Mouse (Mus musculus) lung, embryonic 15.5 days (tissue): ENCODE data around the gene Flot1. TPM values are rescaled to one million over a fixed set of nuclear protein-coding genes. Genes with fewer than 3 reads are reported as not detected.

Experiments
- ATAC-seq: fragments of 200-750 bp; cut with Nextera tagmentation; 2 replicates; pipeline ENCODE4 v1.8.0; 2017; ENCODE audit warnings: moderate number of reproducible peaks, borderline replicate concordance; ENCODE audit not compliant: low FRiP score, low TSS enrichment; ENCODE audit errors: extremely low read depth
- H3K27ac ChIP-seq: fragments of 300-500 bp; sonication (generic); 2 replicates; pipeline ENCODE4 v1.5.1; 2015; ENCODE audit warnings: moderate library complexity, mild to moderate bottlenecking, inconsistent platforms
- H3K27me3 ChIP-seq: fragments of 300-500 bp; sonication (generic); 2 replicates; pipeline ENCODE4 v1.6.1; 2015; ENCODE audit warnings: inconsistent platforms
- H3K36me3 ChIP-seq: fragments of 300-500 bp; sonication (generic); 2 replicates; pipeline ENCODE4 v1.6.1; 2015; ENCODE audit warnings: inconsistent platforms
- H3K4me1 ChIP-seq: fragments of 300-500 bp; sonication (generic); 2 replicates; pipeline ENCODE4 v1.6.1; 2015; ENCODE audit warnings: inconsistent platforms
- H3K4me2 ChIP-seq: fragments of 300-500 bp; sonication (generic); 2 replicates; pipeline ENCODE4 v1.6.1; 2015; ENCODE audit warnings: inconsistent platforms, mild to moderate bottlenecking, moderate library complexity
- H3K4me3 ChIP-seq: fragments of 300-500 bp; sonication (generic); 2 replicates; pipeline ENCODE4 v1.5.1; 2015; ENCODE audit warnings: mild to moderate bottlenecking, inconsistent platforms
- H3K9ac ChIP-seq: fragments of 300-500 bp; sonication (generic); 2 replicates; pipeline ENCODE4 v1.6.1; 2015; ENCODE audit warnings: inconsistent platforms
- H3K9me3 ChIP-seq: fragments of 300-500 bp; sonication (generic); 2 replicates; pipeline ENCODE4 v1.6.1; 2016; ENCODE audit warnings: inconsistent platforms
- WGBS: fragments of 180-500 bp; shearing (Covaris S2); methylation state at CpG from one replicate; pipeline ENCODE4 v1.1.7; 2015; 5-methylcytosine and 5-hydroxymethylcytosine counted together
- polyA plus RNA-seq: library from polyadenylated mRNA; unstranded; fragments of >200 nt; fragmentation: Nextera tagmentation; extraction: Ambion mirVana; gene quantifications from 2 replicates; pipeline ENCODE4 v1.2.1, GENCODE M21; 2015

The Flot1 gene
- polyA plus RNA-seq, 1 experiment from 2014 or later: 54.4 TPM

DNA sequence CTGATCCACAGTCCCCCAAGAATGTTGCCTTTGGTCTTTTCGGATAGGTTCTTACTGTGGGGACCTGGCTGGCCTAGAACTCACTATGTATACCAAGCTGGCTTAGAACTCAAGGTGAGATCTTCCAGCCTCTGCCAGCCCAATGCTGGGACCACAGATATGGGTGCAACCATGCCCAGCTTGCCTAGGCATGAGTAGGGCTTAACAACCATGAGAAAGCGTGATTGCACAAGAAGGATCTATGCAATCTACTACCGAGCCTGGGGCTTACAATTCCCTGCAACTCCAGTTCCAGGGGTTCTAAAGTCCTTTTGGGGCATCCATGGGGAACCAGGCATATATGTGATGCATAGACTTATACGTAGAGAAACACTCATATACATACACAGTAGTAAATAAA is 32.1 kb upstream of the Flot1 start:
- Histone ChIP-seq H3K27me3 (no peaks in the 10 kb centered on the region), H3K9me3 (no peaks in the 10 kb centered on the region), H3K36me3 (no peaks in the 10 kb centered on the region), H3K4me1 (no peaks in the 10 kb centered on the region), H3K4me3 (no peak overlapping the region), H3K9ac (no peak overlapping the region), H3K4me2 (no peak overlapping the region), H3K27ac (no peak overlapping the region)
- no peak for ATAC-seq
- WGBS: 87% methylated on average over 4 of the region's 4 CpGs

DNA sequence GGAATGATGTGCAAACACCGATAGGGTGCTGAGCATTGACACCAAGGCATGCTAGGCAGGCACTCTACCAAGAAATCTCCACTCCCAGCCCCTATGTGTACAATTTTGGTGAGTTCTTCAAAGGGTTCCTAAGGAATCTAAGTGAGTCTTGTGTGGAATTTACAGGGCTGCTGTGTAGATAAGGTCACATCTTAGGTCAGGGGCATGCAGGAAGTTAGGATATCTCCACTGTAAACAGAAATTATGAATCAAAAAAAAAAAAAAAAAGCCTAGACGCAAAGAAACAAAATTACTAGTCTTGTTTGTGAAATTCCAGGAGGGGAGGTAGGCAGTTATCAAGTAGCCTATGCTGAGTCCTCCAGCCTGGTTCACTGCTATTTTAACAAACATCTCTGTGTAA is 30.2 kb upstream of the Flot1 start:
- Histone ChIP-seq H3K36me3 (no peaks in the 10 kb centered on the region), H3K4me1 (no peaks in the 10 kb centered on the region), H3K9me3 (no peaks in the 10 kb centered on the region), H3K4me2 (no peak overlapping the region), H3K4me3 (no peak overlapping the region), H3K9ac (no peak overlapping the region), H3K27me3 (no peaks in the 10 kb centered on the region), H3K27ac (no peak overlapping the region)
- WGBS: 42% methylated on average over 2 of the region's 2 CpGs
- ATAC-seq: no peak

DNA sequence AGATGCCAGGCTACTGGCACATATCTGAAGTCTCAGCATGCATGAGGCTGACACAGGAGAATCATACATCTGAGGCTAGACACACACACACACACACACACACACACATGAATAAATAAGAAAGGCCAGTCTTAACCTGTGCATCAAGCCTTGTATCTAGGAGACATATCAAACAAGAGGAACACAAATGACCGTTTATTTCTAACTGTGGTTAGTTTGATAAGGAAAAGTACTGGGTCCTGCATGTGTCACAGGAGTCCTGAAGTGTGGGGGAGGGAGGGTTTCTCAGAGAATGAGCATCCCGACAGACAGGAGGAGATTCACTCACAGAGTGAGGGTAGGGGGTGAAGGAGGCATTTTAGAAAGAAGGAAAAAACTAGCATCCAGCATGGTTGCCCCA is 27.9 kb upstream of the Flot1 start:
- H3K4me1 ChIP-seq: no peaks in the 10 kb centered on the region
- no peak overlapping the region for H3K27ac ChIP-seq
- no peaks in the 10 kb centered on the region for H3K36me3 ChIP-seq
- ATAC-seq: no peak
- no peak overlapping the region for H3K4me2 ChIP-seq
- WGBS: 29% methylated on average over 2 of the region's 2 CpGs
- no peak overlapping the region for H3K9ac ChIP-seq
- H3K27me3 ChIP-seq: no peaks in the 10 kb centered on the region
- no peak overlapping the region for H3K4me3 ChIP-seq
- no peaks in the 10 kb centered on the region for H3K9me3 ChIP-seq

DNA sequence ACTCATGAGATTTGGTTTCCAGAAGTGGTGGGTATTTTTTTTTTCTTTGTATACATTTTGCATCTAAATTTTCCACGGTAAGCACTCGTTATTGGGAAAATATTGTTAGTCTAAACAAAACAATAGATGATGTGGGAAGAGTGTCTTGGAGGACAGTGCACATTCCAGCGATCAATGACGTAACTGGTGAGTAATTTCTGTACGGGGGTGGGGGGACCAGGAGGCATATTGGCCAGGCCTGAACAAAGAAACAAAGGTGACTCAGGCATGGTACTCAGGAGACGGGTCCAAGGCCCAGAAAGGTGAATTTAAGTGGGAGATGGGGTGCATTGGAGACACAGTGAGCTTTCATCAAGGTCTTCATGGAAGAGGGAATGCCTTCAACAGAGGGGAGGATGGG is 27.4 kb upstream of the Flot1 start:
- H3K9me3 ChIP-seq: no peaks in the 10 kb centered on the region
- no peak overlapping the region for H3K9ac ChIP-seq
- no peak for ATAC-seq
- 62% methylated on average over 6 of the region's 6 CpGs for WGBS
- no peak overlapping the region for H3K4me2 ChIP-seq
- no peaks in the 10 kb centered on the region for H3K27me3 ChIP-seq
- H3K36me3 ChIP-seq: no peaks in the 10 kb centered on the region
- H3K4me3 ChIP-seq: no peak overlapping the region
- H3K27ac ChIP-seq: no peak overlapping the region
- H3K4me1 ChIP-seq: 0 out of 2 replicates have a peak, but pooled peaks cover 4% of the 10 kb centered on the region

DNA sequence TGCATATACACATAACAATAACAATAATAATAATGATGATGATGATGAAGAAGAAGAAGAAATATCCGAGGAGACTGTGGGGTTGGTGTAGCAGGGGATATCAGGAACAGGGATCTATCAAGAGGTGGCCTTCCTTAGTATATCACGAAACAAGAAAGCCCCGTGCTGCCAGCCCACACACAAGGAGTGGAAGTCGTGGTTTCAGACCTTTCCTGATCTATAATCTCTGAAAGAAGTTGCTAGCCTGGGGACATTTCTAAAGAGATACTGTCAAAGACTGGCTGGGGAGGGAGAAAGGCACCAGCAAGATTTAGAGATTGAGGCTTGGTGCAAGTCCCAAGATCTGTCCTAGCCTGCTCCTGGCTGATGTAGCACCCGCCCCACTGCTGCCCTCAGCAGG is 26.2 kb upstream of the Flot1 start:
- H3K4me2 ChIP-seq: no peak overlapping the region

DNA sequence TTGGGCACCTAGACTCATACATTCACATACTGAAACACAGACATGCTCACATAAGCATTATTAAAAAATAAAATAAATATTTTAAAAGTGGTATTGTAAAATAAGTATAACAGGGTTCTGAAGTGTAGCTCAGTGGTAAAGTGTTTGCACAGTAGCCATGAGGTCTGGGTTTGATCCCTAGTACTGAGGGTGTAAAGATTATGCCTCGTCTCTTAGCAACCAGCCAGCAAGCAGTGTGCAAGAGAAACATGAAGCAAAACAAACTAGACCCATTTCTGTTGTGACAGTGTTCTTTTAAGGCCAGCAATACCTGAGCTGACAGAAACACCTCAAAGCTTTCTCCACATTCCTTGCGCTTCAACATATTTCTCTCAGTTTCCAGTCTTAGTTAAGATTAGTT is 22.1 kb upstream of the Flot1 start:
- no peak overlapping the region for H3K9ac ChIP-seq
- 0 out of 2 replicates have a peak overlapping the region, but pooled peaks have one; percentile 7 for H3K27ac ChIP-seq
- no peaks in the 10 kb centered on the region for H3K36me3 ChIP-seq
- H3K9me3 ChIP-seq: no peaks in the 10 kb centered on the region
- peaks cover 25% of the 10 kb centered on the region for H3K4me1 ChIP-seq
- no peaks in the 10 kb centered on the region for H3K27me3 ChIP-seq
- no peak for ATAC-seq
- 53% methylated on average over 2 of the region's 2 CpGs for WGBS
- H3K4me2 ChIP-seq: no peak overlapping the region
- H3K4me3 ChIP-seq: no peak overlapping the region

More for the DNA sequence above, 26.2 kb upstream of the Flot1 start:
- no peaks in the 10 kb centered on the region for H3K36me3 ChIP-seq
- 67% methylated on average over 5 of the region's 5 CpGs for WGBS
- no peak for ATAC-seq
- no peaks in the 10 kb centered on the region for H3K9me3 ChIP-seq
- H3K9ac ChIP-seq: no peak overlapping the region
- no peaks in the 10 kb centered on the region for H3K27me3 ChIP-seq
- peaks cover 12% of the 10 kb centered on the region; the same call in 1 of the 2 replicates for H3K4me1 ChIP-seq
- no peak overlapping the region for H3K27ac ChIP-seq
- H3K4me3 ChIP-seq: no peak overlapping the region

DNA sequence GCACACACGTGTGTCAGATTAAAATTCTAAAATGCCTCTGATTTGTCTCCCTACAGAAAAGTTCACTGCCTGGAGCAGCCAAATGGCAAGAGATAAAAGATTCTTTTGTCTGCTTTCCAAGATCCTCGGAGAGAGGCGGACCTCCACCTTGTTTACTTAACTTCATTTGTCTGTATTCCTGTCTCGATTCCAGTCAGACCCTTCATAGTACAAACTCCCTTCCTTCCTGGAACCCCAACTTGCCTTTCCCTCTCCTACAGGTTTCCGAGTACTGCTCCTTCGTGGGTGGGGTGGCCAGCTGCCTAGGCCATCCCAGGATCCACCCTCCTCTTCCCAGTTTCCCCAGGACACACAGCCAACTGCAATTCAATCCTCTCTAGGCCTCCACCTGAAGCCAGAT is 20.0 kb upstream of the Flot1 start:
- 20% methylated on average over 6 of the region's 6 CpGs for WGBS
- H3K36me3 ChIP-seq: no peaks in the 10 kb centered on the region
- H3K4me3 ChIP-seq: no peak overlapping the region
- H3K27ac ChIP-seq: peak overlapping the region; percentile 45; the same call in 1 of the 2 replicates
- H3K9ac ChIP-seq: no peak overlapping the region
- ATAC-seq: no peak
- peaks cover 25% of the 10 kb centered on the region for H3K4me1 ChIP-seq
- no peak overlapping the region for H3K4me2 ChIP-seq
- no peaks in the 10 kb centered on the region for H3K27me3 ChIP-seq
- no peaks in the 10 kb centered on the region for H3K9me3 ChIP-seq

DNA sequence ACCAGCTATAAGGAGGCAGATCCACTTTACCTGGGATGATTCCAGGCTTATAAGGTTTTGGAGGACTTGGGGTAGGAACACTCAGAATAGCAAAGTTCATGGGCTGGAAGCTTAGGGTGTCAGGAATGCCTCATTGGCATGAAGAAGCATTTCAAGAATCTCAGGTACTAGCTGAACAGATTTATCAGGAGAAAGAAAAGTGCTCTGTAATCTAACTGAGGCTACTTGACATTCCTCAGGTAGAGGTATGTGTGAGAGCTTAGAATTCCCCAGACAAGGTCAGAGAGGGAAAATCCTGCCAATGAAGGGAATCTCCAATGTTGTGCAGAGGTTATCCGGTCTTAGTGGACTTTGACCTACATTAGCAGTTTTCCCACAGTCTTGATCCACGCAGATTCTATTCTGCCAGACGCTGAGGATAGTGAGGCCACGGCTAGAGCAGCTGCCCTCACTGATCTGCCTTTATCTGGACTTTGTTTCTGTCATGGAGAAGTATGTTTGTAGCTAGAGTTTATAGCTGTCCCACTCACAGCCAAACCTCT is 19.1 kb upstream of the Flot1 start:
- ATAC-seq: peak; percentile 37; the same call in 1 of the 2 replicates
- no peaks in the 10 kb centered on the region for H3K27me3 ChIP-seq
- no peaks in the 10 kb centered on the region for H3K36me3 ChIP-seq
- H3K9ac ChIP-seq: no peak overlapping the region
- 45% methylated on average over 4 of the region's 4 CpGs for WGBS
- H3K4me1 ChIP-seq: peaks cover 28% of the 10 kb centered on the region
- peak overlapping the region; percentile 73 for H3K27ac ChIP-seq
- H3K4me3 ChIP-seq: no peak overlapping the region
- no peak overlapping the region for H3K4me2 ChIP-seq
- no peaks in the 10 kb centered on the region for H3K9me3 ChIP-seq

DNA sequence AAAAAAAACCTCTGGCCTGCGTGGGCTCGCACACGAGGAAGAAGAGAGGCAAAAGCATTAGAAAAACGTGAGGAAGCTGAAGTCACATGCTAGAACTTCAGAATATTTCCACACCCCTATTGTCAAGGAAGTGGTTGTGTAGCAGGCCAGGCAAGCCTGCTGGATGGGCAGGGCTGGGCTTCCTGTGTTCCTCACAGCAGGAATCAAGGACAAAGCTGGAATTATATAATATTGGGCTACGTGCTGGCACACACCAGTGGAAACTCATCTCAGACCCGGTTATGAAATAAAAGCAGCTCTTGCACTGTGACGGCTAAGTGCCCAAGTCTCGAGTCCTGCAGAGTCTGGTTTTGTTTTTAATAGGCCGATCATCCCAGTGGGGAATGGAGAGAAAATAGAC is 15.0 kb upstream of the Flot1 start:
- Histone ChIP-seq H3K4me1 (peaks cover 28% of the 10 kb centered on the region), H3K27me3 (no peaks in the 10 kb centered on the region), H3K9ac (no peak overlapping the region), H3K9me3 (no peaks in the 10 kb centered on the region), H3K4me2 (no peak overlapping the region), H3K27ac (peak overlapping the region; percentile 25; the same call in 1 of the 2 replicates), H3K4me3 (no peak overlapping the region), H3K36me3 (no peaks in the 10 kb centered on the region)
- WGBS: 51% methylated on average over 9 of the region's 9 CpGs
- no peak for ATAC-seq

DNA sequence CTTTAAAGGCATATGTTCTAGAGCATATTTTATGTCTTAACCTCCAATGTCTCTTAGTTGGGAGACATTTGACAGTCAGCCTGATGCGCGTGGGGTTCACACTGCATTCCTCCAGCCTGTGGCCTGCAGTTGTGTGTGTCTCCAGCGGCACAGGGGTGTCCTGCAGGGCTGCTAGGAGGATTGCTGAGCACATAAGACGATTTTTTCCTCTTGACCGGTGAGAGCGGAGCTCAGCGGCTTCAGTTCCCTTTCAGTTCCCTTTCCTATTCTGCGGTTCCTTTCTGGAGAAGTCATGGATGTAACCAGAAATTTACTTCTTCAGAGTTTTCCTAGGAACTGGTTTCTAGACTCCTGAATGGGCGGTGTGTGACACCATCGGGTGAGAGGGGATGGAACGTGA is 13.6 kb upstream of the Flot1 start:
- H3K36me3 ChIP-seq: no peaks in the 10 kb centered on the region
- WGBS: 82% methylated on average over 11 of the region's 11 CpGs
- no peak overlapping the region for H3K27ac ChIP-seq
- no peak overlapping the region for H3K4me2 ChIP-seq
- H3K27me3 ChIP-seq: no peaks in the 10 kb centered on the region
- peaks cover 37% of the 10 kb centered on the region for H3K4me1 ChIP-seq
- no peak overlapping the region for H3K9ac ChIP-seq
- H3K9me3 ChIP-seq: no peaks in the 10 kb centered on the region
- no peak overlapping the region for H3K4me3 ChIP-seq
- ATAC-seq: no peak

DNA sequence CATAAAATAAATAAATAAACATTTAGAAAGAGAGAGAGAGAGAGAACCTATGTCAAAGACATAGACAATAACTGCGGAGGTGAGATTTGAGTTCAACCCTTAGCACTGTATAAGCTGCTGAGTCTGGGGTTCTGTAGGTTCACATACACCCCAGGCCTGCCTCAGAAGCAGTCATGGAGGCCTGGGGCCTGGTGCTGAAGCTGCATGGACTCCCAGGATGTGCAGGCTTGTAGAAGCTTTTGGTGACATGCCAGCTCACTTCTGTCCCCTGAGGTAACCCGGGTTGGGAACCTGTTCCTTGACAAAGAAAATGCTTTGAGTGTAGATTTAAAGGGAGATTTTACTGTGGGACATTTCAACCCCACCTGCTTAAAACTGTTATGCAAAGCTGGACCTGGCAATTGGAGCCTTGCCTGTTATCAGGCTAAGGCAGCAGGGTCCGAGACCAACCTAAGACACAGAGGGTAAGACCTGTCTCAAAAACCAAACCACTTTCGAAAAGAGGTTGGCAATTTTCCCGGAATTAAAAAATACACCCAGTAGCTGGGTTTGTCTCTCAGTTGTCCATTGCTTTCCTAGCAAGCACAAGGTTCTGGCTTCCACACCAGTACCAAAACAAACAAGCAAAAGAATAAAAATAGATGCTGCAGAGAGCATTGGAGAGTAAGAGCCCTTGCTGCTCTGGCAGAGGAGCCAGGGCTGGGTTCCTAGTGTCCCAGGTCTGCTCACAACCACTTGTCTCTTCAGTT is 12.0 kb upstream of the Flot1 start:
- WGBS: 59% methylated on average over 5 of the region's 5 CpGs
- Histone ChIP-seq H3K4me1 (peaks cover 52% of the 10 kb centered on the region), H3K27ac (peak overlapping the region; percentile 24; the same call in 1 of the 2 replicates), H3K9ac (no peak overlapping the region), H3K4me3 (no peak overlapping the region), H3K36me3 (no peaks in the 10 kb centered on the region), H3K27me3 (no peaks in the 10 kb centered on the region), H3K4me2 (no peak overlapping the region), H3K9me3 (no peaks in the 10 kb centered on the region)
- no peak for ATAC-seq

DNA sequence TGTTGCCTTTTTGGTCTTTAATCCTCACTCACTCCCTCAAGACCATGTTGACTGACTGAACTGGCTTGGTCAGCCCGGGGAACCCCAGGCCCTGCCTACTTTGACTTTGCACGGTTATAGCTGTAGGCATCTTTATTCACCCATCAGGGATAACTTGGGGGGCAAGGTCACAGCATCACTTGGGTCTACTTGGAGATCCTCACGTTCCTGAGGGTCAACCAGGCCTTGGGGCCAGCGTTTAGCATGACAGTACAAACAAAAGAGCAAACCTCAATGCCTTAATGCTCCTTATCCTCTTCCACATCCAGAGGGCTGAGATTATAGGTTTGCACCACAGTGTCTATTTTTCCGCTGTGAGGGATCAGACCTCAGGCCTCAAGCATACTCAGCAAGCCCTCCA is 10.7 kb upstream of the Flot1 start:
- H3K4me2 ChIP-seq: no peak overlapping the region
- H3K27me3 ChIP-seq: no peaks in the 10 kb centered on the region
- H3K9ac ChIP-seq: no peak overlapping the region
- 66% methylated on average over 5 of the region's 5 CpGs for WGBS
- H3K9me3 ChIP-seq: no peaks in the 10 kb centered on the region
- ATAC-seq: no peak
- H3K27ac ChIP-seq: peak overlapping the region; percentile 93
- no peak overlapping the region for H3K4me3 ChIP-seq
- peaks cover 65% of the 10 kb centered on the region for H3K4me1 ChIP-seq
- no peaks in the 10 kb centered on the region for H3K36me3 ChIP-seq
